Mouse (Mus musculus) midbrain, postnatal 0 days (tissue): ENCODE measurements around the gene Thbs4. TPM values are rescaled to one million over a fixed set of nuclear protein-coding genes. Genes with fewer than 3 reads are reported as not detected.

Experiments used
- ATAC-seq: fragments of 200-750 bp; cut with Nextera tagmentation; 2 replicates; pipeline ENCODE4 v1.8.0; 2017; ENCODE audit warnings: moderate number of reproducible peaks, mild to moderate bottlenecking, moderate TSS enrichment, moderate library complexity; ENCODE audit not compliant: low FRiP score
- DNase-seq: peaks from one replicate; pipeline ENCODE4 v3.0.0-alpha.2; 2015; ENCODE audit warnings: low spot score
- H3K27ac ChIP-seq: fragments of 300-500 bp; sonication (generic); 2 replicates; pipeline ENCODE4 v1.5.1; 2014; ENCODE audit warnings: low read depth, mild to moderate bottlenecking, low read length, mixed read lengths
- H3K27me3 ChIP-seq: fragments of 300-500 bp; sonication (generic); 2 replicates; pipeline ENCODE4 v1.6.1; 2014; ENCODE audit warnings: low read length, control low read depth, mixed read lengths; ENCODE audit not compliant: insufficient read depth
- H3K36me3 ChIP-seq: fragments of 300-500 bp; sonication (generic); 2 replicates; pipeline ENCODE4 v1.6.1; 2014; ENCODE audit warnings: low read length, control low read depth, mixed read lengths; ENCODE audit not compliant: insufficient read depth
- H3K4me1 ChIP-seq: fragments of 300-500 bp; sonication (generic); 2 replicates; pipeline ENCODE4 v1.6.1; 2014; ENCODE audit warnings: mild to moderate bottlenecking, control low read depth, antibody characterized with exemption, low read length, mixed read lengths; ENCODE audit not compliant: insufficient read depth
- H3K4me2 ChIP-seq: fragments of 300-500 bp; sonication (generic); 2 replicates; pipeline ENCODE4 v1.6.1; 2014; ENCODE audit warnings: low read depth, mild to moderate bottlenecking, low read length, mixed read lengths; ENCODE audit not compliant: poor library complexity, severe bottlenecking
- H3K4me3 ChIP-seq: fragments of 300-500 bp; sonication (generic); 2 replicates; pipeline ENCODE4 v1.5.1; 2014; ENCODE audit warnings: low read depth, mild to moderate bottlenecking, low read length, moderate library complexity
- H3K9ac ChIP-seq: fragments of 300-500 bp; sonication (generic); replicated peaks from 2 replicates; pipeline ENCODE4 v1.6.1; 2014; ENCODE audit warnings: mild to moderate bottlenecking, low read length, moderate library complexity, mixed read lengths; ENCODE audit not compliant: poor library complexity, severe bottlenecking
- H3K9me3 ChIP-seq: fragments of 300-500 bp; sonication (generic); 2 replicates; pipeline ENCODE4 v1.6.1; 2016; ENCODE audit warnings: low read length, control low read depth
- CTCF ChIP-seq: IDR thresholded peaks from 2 replicates; pipeline ENCODE4 v1.5.1; 2016; ENCODE audit warnings: antibody characterized with exemption, mild to moderate bottlenecking
- WGBS: fragments of 180-500 bp; shearing (Covaris S2); extraction: QIAGEN DNeasy Blood & Tissue Kit; methylation state at CpG from one replicate; pipeline ENCODE4 v1.1.7; 2014; 5-methylcytosine and 5-hydroxymethylcytosine counted together
- polyA plus RNA-seq: library from polyadenylated mRNA; unstranded; fragments of >200 nt; fragmentation: Nextera tagmentation; extraction: Ambion mirVana; gene quantifications from 2 replicates; pipeline ENCODE4 v1.2.1, GENCODE M21; 2015
- total RNA-seq: library from RNA; depleted of rRNA; stranded (reverse); fragments of >200 nt; gene quantifications from 2 replicates; pipeline ENCODE4 v1.2.3, GENCODE M21; 2014

Gene Thbs4
- total and polyA plus RNA-seq, 2 experiments from 2014 or later = 0.93 to 1.7 TPM

DNA sequence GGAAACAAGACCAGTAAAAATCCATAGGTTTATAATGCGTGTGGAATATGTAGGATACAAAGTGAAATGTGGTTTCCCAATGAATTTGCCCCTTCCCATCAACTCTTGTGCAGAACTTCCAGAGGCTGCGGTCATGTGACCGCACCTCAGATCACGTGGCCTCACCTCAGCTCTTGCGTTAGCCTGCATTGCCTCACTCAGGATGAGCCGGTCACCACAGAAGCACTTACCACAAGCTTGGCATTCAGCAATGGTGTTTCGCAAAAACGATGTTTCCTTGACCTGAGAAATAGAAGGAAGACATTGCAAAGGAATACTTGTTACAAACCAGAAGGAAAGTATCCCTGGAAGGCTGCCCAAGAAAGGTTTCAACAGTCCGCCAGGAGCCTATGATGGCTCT lies 19.7 kb downstream of the Thbs4 start:
- Histone ChIP-seq H3K36me3 (no peaks in the 10 kb centered on the region), H3K27me3 (no peaks in the 10 kb centered on the region), H3K9ac (no peak overlapping the region), H3K4me3 (no peak overlapping the region), H3K4me2 (no peak overlapping the region), H3K27ac (no peak overlapping the region), H3K9me3 (no peaks in the 10 kb centered on the region), H3K4me1 (no peaks in the 10 kb centered on the region)
- no peak for ATAC-seq
- TF ChIP-seq CTCF = no peak
- DNase-seq = no peak
- WGBS = 95% methylated on average over 9 of the region's 9 CpGs

GRCm38 (mm10) chr13:92772500-92772899 lies 22.1 kb downstream of the Thbs4 start:
- Histone ChIP-seq H3K36me3 (no peaks in the 10 kb centered on the region), H3K4me2 (no peak overlapping the region), H3K9me3 (no peaks in the 10 kb centered on the region), H3K27me3 (no peaks in the 10 kb centered on the region), H3K9ac (no peak overlapping the region), H3K4me1 (no peaks in the 10 kb centered on the region), H3K27ac (no peak overlapping the region), H3K4me3 (no peak overlapping the region)
- DNase-seq = no peak
- WGBS = 71% methylated on average over 8 of the region's 8 CpGs
- no peak for TF ChIP-seq CTCF
- no peak for ATAC-seq

- H3K4me3 ChIP-seq = no peak overlapping the region
- 91% methylated on average over 5 of the region's 5 CpGs for WGBS
- no peak for DNase-seq
- no peaks in the 10 kb centered on the region for H3K4me1 ChIP-seq
- no peak overlapping the region for H3K27ac ChIP-seq
- no peak for TF ChIP-seq CTCF
- H3K9me3 ChIP-seq = no peaks in the 10 kb centered on the region
- no peak overlapping the region for H3K4me2 ChIP-seq
- no peak for ATAC-seq
- no peak overlapping the region for H3K9ac ChIP-seq
- no peaks in the 10 kb centered on the region for H3K36me3 ChIP-seq
- no peaks in the 10 kb centered on the region for H3K27me3 ChIP-seq
These were observed 23.1 kb downstream of the Thbs4 start for GRCm38 (mm10) chr13:92771566-92771965.

- no peak overlapping the region for H3K9ac ChIP-seq
These were observed 29.0 kb downstream of the Thbs4 start for GRCm38 (mm10) chr13:92765454-92766242.

DNA sequence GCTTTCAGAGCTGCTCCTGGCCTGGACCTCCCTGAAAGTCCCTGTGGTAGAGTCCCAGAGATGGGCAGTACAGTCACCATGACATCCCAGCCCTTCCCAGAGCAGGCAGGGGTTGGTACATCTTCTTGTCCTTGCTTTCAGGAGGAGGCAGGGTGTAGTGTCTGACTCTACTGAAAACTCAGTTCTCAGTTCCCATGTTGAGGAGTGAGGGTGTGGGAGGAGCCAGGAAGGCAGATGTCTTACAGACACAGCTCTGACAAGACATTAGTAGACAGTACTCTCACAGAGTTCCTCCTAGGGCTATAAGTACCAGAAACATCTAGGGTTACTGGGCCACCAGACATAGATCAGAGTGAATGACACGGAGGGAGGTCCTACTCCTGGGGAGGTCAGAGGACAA lies 32.3 kb downstream of the Thbs4 start:
- no peak overlapping the region for H3K4me3 ChIP-seq
- TF ChIP-seq CTCF = no peak
- no peaks in the 10 kb centered on the region for H3K27me3 ChIP-seq
- H3K27ac ChIP-seq = no peak overlapping the region
- no peak for DNase-seq
- 58% methylated on average over 1 of the region's 1 CpGs for WGBS
- no peaks in the 10 kb centered on the region for H3K4me1 ChIP-seq
- H3K9me3 ChIP-seq = no peaks in the 10 kb centered on the region
- no peak overlapping the region for H3K4me2 ChIP-seq
- no peak for ATAC-seq
- H3K36me3 ChIP-seq = no peaks in the 10 kb centered on the region
- no peak overlapping the region for H3K9ac ChIP-seq

More at GRCm38 (mm10) chr13:92765454-92766242, 29.0 kb downstream of the Thbs4 start:
- TF ChIP-seq CTCF = no peak
- Histone ChIP-seq H3K4me2 (no peak overlapping the region), H3K4me3 (no peak overlapping the region), H3K36me3 (no peaks in the 10 kb centered on the region), H3K27me3 (no peaks in the 10 kb centered on the region), H3K9me3 (no peaks in the 10 kb centered on the region), H3K4me1 (no peaks in the 10 kb centered on the region), H3K27ac (no peak overlapping the region)
- DNase-seq (no peak), ATAC-seq (no peak)
- WGBS = 53% methylated on average over 6 of the region's 6 CpGs

DNA sequence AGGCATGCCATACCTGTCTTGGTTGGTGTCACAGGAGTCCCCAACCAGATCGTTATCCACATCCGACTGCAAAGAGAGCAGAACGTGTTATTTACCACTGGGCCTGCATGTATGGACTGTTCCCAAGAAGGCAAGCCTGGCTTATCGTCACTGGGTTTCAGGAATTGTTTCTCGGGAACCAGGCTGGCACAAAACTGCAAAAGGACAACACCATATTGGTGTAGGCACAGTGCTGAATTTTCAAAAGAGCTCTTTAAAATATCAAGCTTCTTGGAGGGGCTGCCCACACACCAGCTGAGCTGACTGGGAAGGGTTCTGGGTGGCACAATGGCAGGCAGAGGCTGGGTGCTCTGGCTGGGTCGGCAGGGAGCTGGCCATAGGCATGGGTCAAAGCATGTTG lies 34.1 kb downstream of the Thbs4 start:
- H3K27ac ChIP-seq = no peak overlapping the region
- H3K4me2 ChIP-seq = no peak overlapping the region
- DNase-seq (no peak), ATAC-seq (no peak)
- TF ChIP-seq CTCF = no peak
- H3K9ac ChIP-seq = no peak overlapping the region
- H3K27me3 ChIP-seq = no peaks in the 10 kb centered on the region
- H3K36me3 ChIP-seq = no peaks in the 10 kb centered on the region
- 86% methylated on average over 6 of the region's 6 CpGs for WGBS
- H3K4me3 ChIP-seq = no peak overlapping the region
- no peaks in the 10 kb centered on the region for H3K9me3 ChIP-seq
- no peaks in the 10 kb centered on the region for H3K4me1 ChIP-seq
